ENCODE assay signal across 29 mouse cellular contexts in genomic region chr17:33372795-33373194, GRCm38 (mm10). TPM values are rescaled to one million over a fixed set of nuclear protein-coding genes. Genes with fewer than 3 reads are reported as not detected.
A peak's percentile ranks its signal among the peaks of the same experiment; 100 is the strongest.
DNase-seq lines count a peak whose midpoint lies in the region; ATAC-seq and TF ChIP-seq lines count a peak whose summit lies in the region.
"Had no signal": no experiment of that assay in that cellular context is flagged by ENCODE, and none has a peak within 500 bp of the region (broad histone marks: within the 10 kb centered on the region; RNA-seq: fewer than 3 reads in every experiment).

No protein-coding gene starts in this region.

- no peak overlapping the region for H3K4me2 ChIP-seq in kidney, embryonic 16.5 days (replicated peaks; ENCODE audit: low read depth, low read length)
- H3K4me2 ChIP-seq: forebrain, embryonic 13.5 days; heart, embryonic 11.5 days; heart, embryonic 15.5 days; hindbrain, embryonic 13.5 days had no signal

- H3K9me3 ChIP-seq in kidney, embryonic 16.5 days (ENCODE audit: low read length), result no peaks in the 10 kb centered on the region; the same call in 1 of the 2 replicates
- H3K9me3 ChIP-seq: embryonic facial prominence, embryonic 10.5 days; forebrain, embryonic 13.5 days; G1E; heart, embryonic 15.5 days; hindbrain, embryonic 13.5 days had no signal

- 0 out of 2 replicates have a peak, but pooled peaks cover 3% of the 10 kb centered on the region for H3K36me3 ChIP-seq in kidney, embryonic 16.5 days (ENCODE audit: insufficient read depth, low read length)
- no peaks in the 10 kb centered on the region for H3K36me3 ChIP-seq in liver, adult 2 months (ENCODE audit: control insufficient read depth, insufficient read depth, low read length)
- H3K36me3 ChIP-seq: heart, embryonic 15.5 days had no signal

- H3K27ac ChIP-seq in kidney, embryonic 16.5 days (ENCODE audit: low read length), result no peak overlapping the region
- H3K27ac ChIP-seq in liver, adult 2 months (replicated peaks; ENCODE audit: insufficient read depth, low read depth, low read length), result no peak overlapping the region
- H3K27ac ChIP-seq: embryonic facial prominence, embryonic 10.5 days; forebrain, embryonic 13.5 days; heart, adult 2 months; heart, embryonic 15.5 days; hindbrain, embryonic 13.5 days had no signal

- no peak for ATAC-seq in kidney, embryonic 16.5 days (ENCODE audit: low FRiP score, low TSS enrichment)
- ATAC-seq: activated CD4-positive, CD25-positive, alpha-beta regulatory T cell, adult 4 months; CD4-positive, CD25-positive, alpha-beta regulatory T cell, adult 4 months; forebrain, embryonic 13.5 days; forebrain, postnatal 0 days; Patski had no signal

- H3K4me1 ChIP-seq in kidney, embryonic 16.5 days (ENCODE audit: insufficient read depth, low read length), result no peaks in the 10 kb centered on the region
- peaks cover 7% of the 10 kb centered on the region for H3K4me1 ChIP-seq in liver, adult 2 months (ENCODE audit: control insufficient read depth, insufficient read depth, low read length)
- H3K4me1 ChIP-seq: embryonic facial prominence, embryonic 10.5 days; forebrain, embryonic 13.5 days; heart, embryonic 15.5 days; hindbrain, embryonic 13.5 days had no signal

- TF ChIP-seq CTCF in liver, adult 2 months (IDR thresholded peaks at IDR 0.05; ENCODE audit: low read depth, low read length), result no peak

- WGBS in kidney, embryonic 16.5 days, result 85% methylated on average over 3 of the region's 3 CpGs
- 65% methylated on average over 3 of the region's 3 CpGs for WGBS in liver, adult 2 months

- H3K79me2 ChIP-seq in liver, adult 2 months (ENCODE audit: control insufficient read depth, insufficient read depth, low read length), result no peaks in the 10 kb centered on the region

- DNase-seq in kidney, adult 11 months, result peak; percentile 61
- DNase-seq in liver, adult 2 months (ENCODE audit: extremely low read depth, low read depth, low spot score), result peak; percentile 69
- DNase-seq in liver, result no peak
- peak; percentile 58 to 59 for DNase-seq in kidney, postnatal 36 days
- no peak for DNase-seq in lung, adult 18-20 months
- no peak for DNase-seq in Muller cell, postnatal 12 days (ENCODE audit: inconsistent ontology term)
- DNase-seq: adrenal gland, postnatal 14 days; B cell, adult 2 months; cerebellum, adult 11-12 months; cerebellum, adult 9-11 months; cerebellum, postnatal 36 days; forebrain, postnatal 0 days; gastrocnemius, postnatal 14 days; heart, adult 2 months; heart, postnatal 14 days had no signal

- no peaks in the 10 kb centered on the region for H3K27me3 ChIP-seq in kidney, embryonic 16.5 days (ENCODE audit: insufficient read depth, low read length)
- H3K27me3 ChIP-seq in liver, adult 2 months (ENCODE audit: control insufficient read depth, insufficient read depth, low read length), result no peaks in the 10 kb centered on the region
- H3K27me3 ChIP-seq: forebrain, embryonic 13.5 days; heart, embryonic 15.5 days; hindbrain, embryonic 13.5 days; Patski had no signal

- H3K4me3 ChIP-seq in kidney, embryonic 16.5 days (ENCODE audit: low read length), result no peak overlapping the region
- H3K4me3 ChIP-seq in liver, adult 2 months (ENCODE audit: insufficient read depth, low read depth, low read length), result no peak overlapping the region
- H3K4me3 ChIP-seq: embryonic facial prominence, embryonic 10.5 days; forebrain, embryonic 13.5 days; heart, adult 2 months; heart, embryonic 15.5 days; hindbrain, embryonic 13.5 days had no signal

- no peak overlapping the region for H3K9ac ChIP-seq in kidney, embryonic 16.5 days (replicated peaks; ENCODE audit: low read length)
- H3K9ac ChIP-seq in liver, adult 2 months (ENCODE audit: low read depth, low read length), result no peak overlapping the region
- H3K9ac ChIP-seq: forebrain, embryonic 13.5 days; forebrain, postnatal 0 days; heart, embryonic 15.5 days; hindbrain, embryonic 13.5 days had no signal

- TF ChIP-seq POLR2A in liver, adult 2 months (IDR thresholded peaks at IDR 0.05; ENCODE audit: extremely low read depth, insufficient read depth, low read length), result no peak

RNA-seq across cellular contexts. Expression of gene Zfp81, which starts 14.1 kb away (rescaled TPM):
- 9.7 and 12.1 TPM in 2 replicates for polyA plus RNA-seq in kidney, embryonic 16.5 days (2015; fragmentation: Nextera tagmentation; extraction: Ambion mirVana)
- 2.9 and 3.3 TPM in 2 replicates for total RNA-seq in liver, adult 2 months (2014; rRNA removed)
- 0.27 and 0.43 TPM in 2 replicates for polyA plus RNA-seq in liver, adult 2 months (2012; rRNA removed)

RNA-seq across cellular contexts. Expression of gene Zfp101, which starts 21.6 kb away (rescaled TPM):
- 15.9 and 18.9 TPM in 2 replicates for polyA plus RNA-seq in kidney, embryonic 16.5 days (2015; fragmentation: Nextera tagmentation; extraction: Ambion mirVana)
- total RNA-seq in liver, adult 2 months (2014; rRNA removed), result 4.2 and 6.0 TPM in 2 replicates
- polyA plus RNA-seq in liver, adult 2 months (2012; rRNA removed), result 0.68 and 0.73 TPM in 2 replicates

RNA-seq across cellular contexts. Expression of gene Actl9, which starts 59.9 kb away (rescaled TPM):
- not detected in 2 replicates for polyA plus RNA-seq in kidney, embryonic 16.5 days (2015; fragmentation: Nextera tagmentation; extraction: Ambion mirVana)
- not detected in 2 replicates for total RNA-seq in liver, adult 2 months (2014; rRNA removed)
- 0.16 TPM in 1 of 2 replicates, not detected in the other for polyA plus RNA-seq in liver, adult 2 months (2012; rRNA removed)
- total RNA-seq: adrenal gland, adult 18-20 months; forebrain, postnatal 0 days; gastrocnemius, adult 18-20 months; gastrocnemius, postnatal 14 days; heart, adult 2 months; heart, postnatal 14 days; hematopoietic stem cell, adult 5-6 weeks had no signal
- polyA plus RNA-seq: activated CD4-positive, CD25-positive, alpha-beta regulatory T cell, adult 4 months; CD4-positive, CD25-positive, alpha-beta regulatory T cell, adult 4 months; embryonic facial prominence, embryonic 10.5 days; embryonic facial prominence, embryonic 14.5 days; forebrain, embryonic 13.5 days; forebrain, postnatal 0 days; G1E; heart, adult 2 months; heart, embryonic 11.5 days; heart, embryonic 15.5 days; hindbrain, embryonic 13.5 days; Patski had no signal

Comparison
In these comparisons a context has a peak if more than half of its experiments do, and no peak if none do; other contexts are left out.
1. DNase-seq: peak in kidney, adult 11 months (single experiment), liver, adult 2 months (single experiment) and kidney, postnatal 36 days (2 of 2); none in liver (single experiment), lung, adult 18-20 months (0 of 2) and Muller cell, postnatal 12 days (single experiment).